Mouse (Mus musculus) forebrain, embryonic 12.5 days (tissue): ENCODE data around the gene Nbl1. TPM values are rescaled to one million over a fixed set of nuclear protein-coding genes. Genes with fewer than 3 reads are reported as not detected.
A peak's percentile ranks its signal among the peaks of the same experiment; 100 is the strongest.

Source experiments
- ATAC-seq: fragments of 200-750 bp; cut with Nextera tagmentation; 2 replicates; pipeline ENCODE4 v1.8.0; 2017; ENCODE audit warnings: moderate TSS enrichment; ENCODE audit not compliant: low FRiP score
- H3K27ac ChIP-seq: fragments of 300-500 bp; sonication (generic); 2 replicates; pipeline ENCODE4 v1.5.1; 2016; ENCODE audit warnings: mild to moderate bottlenecking
- H3K27me3 ChIP-seq: fragments of 300-500 bp; sonication (generic); 2 replicates; pipeline ENCODE4 v1.6.1; 2016; ENCODE audit warnings: mild to moderate bottlenecking
- H3K36me3 ChIP-seq: fragments of 300-500 bp; sonication (generic); replicated peaks from 2 replicates; pipeline ENCODE4 v1.6.1; 2016; ENCODE audit warnings: mild to moderate bottlenecking
- H3K4me1 ChIP-seq: fragments of 300-500 bp; sonication (generic); 2 replicates; pipeline ENCODE4 v1.6.1; 2016
- H3K4me2 ChIP-seq: fragments of 300-500 bp; sonication (generic); 2 replicates; pipeline ENCODE4 v1.6.1; 2016; ENCODE audit warnings: mild to moderate bottlenecking, moderate library complexity
- H3K4me3 ChIP-seq: fragments of 300-500 bp; sonication (generic); replicated peaks from 2 replicates; pipeline ENCODE4 v1.5.1; 2016; ENCODE audit warnings: mild to moderate bottlenecking
- H3K9ac ChIP-seq: fragments of 300-500 bp; sonication (generic); 2 replicates; pipeline ENCODE4 v1.6.1; 2016; ENCODE audit warnings: mild to moderate bottlenecking
- H3K9me3 ChIP-seq: fragments of 300-500 bp; sonication (generic); 2 replicates; pipeline ENCODE4 v1.6.1; 2016
- WGBS: fragments of 180-500 bp; shearing (Covaris S2); methylation state at CpG from one replicate; pipeline ENCODE4 v1.1.7; 2016; 5-methylcytosine and 5-hydroxymethylcytosine counted together
- polyA plus RNA-seq: library from polyadenylated mRNA; unstranded; fragments of >200 nt; fragmentation: Nextera tagmentation; extraction: Ambion mirVana; gene quantifications from 2 replicates; pipeline ENCODE4 v1.2.1, GENCODE M21; 2016

Nbl1 gene
- 22.5 and 26.7 TPM in 2 replicates for polyA plus RNA-seq

DNA sequence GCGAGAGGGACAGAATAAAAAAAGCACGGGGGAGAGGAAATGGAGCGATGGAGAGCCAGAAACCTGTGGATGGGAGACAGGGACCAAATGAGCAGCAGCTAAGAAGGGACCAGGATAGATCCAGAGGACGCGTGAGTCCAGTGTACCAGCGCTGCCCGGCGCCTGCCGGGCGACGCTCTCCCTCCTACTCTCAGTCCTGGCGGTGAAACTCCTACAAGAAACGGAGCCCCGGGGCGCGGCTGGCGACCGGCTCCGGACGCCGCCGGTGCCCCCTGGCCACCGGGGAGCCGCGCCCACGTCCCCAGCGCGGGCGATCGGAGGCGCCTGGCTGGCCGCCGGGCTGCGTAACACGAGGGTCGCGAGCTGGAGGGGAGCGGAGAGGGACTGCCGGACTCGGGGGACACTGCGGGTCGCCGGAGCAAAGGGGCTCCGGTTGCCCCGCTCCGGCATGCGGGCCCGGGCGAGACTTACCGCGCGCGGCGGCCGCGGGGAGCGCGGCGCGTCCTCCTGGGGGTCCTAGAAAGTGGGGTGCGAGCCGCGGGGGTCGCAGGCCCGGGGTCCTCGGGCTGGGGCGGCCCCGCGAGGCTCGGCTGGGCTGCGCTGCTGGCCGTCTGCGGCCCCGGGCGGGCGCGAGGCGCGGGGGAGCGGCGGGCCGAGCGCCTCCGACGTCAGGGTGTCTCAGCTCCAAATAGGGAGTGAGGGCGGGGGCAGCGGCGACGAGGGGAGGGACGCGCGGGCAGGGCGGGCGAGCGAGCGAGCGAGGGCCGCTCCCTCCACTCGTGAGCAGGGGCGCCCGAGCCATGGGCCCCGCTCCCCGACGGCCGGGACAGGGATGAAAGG, at the start of gene Nbl1:
TSS of gene Nbl1 (minus strand) at position 638 of the 840 bp plus-strand sequence.
- H3K9me3 ChIP-seq = no peaks in the 10 kb centered on the region
- peak within 1 kb of the TSS; percentile 55 for H3K4me3 ChIP-seq
- no peaks in the 10 kb centered on the region for H3K36me3 ChIP-seq
- peak within 1 kb of the TSS; percentile 89 for H3K4me2 ChIP-seq
- ATAC-seq = no peak
- peak within 1 kb of the TSS; percentile 55 for H3K9ac ChIP-seq
- H3K4me1 ChIP-seq = peaks cover 28% of the 10 kb centered on the region
- H3K27ac ChIP-seq = 0 out of 2 replicates have a peak within 1 kb of the TSS, but pooled peaks have one; percentile 27
- under 1% methylated on average over 73 of the region's 105 CpGs for WGBS
- peaks cover 78% of the 10 kb centered on the region for H3K27me3 ChIP-seq

- ATAC-seq = no peak
Observed at GRCm38 (mm10) chr4:139141785-139142184, 49.0 kb upstream of the Nbl1 start.

DNA sequence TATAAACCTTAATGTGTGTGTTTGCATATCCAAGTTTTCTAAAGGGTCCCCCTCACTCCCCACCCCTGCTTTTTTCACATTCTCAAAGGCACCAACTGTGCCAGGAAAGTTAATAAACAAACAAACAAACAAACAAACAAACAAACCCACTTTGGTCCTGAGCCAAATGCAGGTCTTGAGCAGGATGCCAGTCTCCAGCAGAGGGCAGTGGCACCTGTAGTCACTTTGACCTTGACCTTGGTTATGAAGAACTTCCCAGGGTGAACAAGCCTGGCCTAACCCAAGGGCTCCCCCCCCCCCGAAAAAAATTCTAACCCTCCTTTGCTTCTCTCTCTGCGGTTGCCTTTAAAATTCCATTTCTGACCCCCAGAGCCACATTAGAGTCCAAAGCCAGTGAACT, 47.5 kb upstream of the Nbl1 start:
- H3K27me3 ChIP-seq = no peaks in the 10 kb centered on the region
- ATAC-seq = no peak
- no peak overlapping the region for H3K9ac ChIP-seq
- 77% methylated on average over 2 of the region's 2 CpGs for WGBS
- H3K4me2 ChIP-seq = no peak overlapping the region
- no peak overlapping the region for H3K4me3 ChIP-seq
- no peaks in the 10 kb centered on the region for H3K9me3 ChIP-seq
- H3K36me3 ChIP-seq = no peaks in the 10 kb centered on the region
- no peaks in the 10 kb centered on the region for H3K4me1 ChIP-seq
- no peak overlapping the region for H3K27ac ChIP-seq

More at GRCm38 (mm10) chr4:139141785-139142184, 49.0 kb upstream of the Nbl1 start:
- no peaks in the 10 kb centered on the region for H3K9me3 ChIP-seq
- no peak overlapping the region for H3K4me2 ChIP-seq
- H3K27ac ChIP-seq = no peak overlapping the region
- H3K4me3 ChIP-seq = no peak overlapping the region
- H3K9ac ChIP-seq = no peak overlapping the region
- H3K27me3 ChIP-seq = no peaks in the 10 kb centered on the region
- no peaks in the 10 kb centered on the region for H3K4me1 ChIP-seq
- WGBS = 73% methylated on average over 6 of the region's 6 CpGs
- H3K36me3 ChIP-seq = no peaks in the 10 kb centered on the region

- WGBS = 81% methylated on average over 2 of the region's 2 CpGs
- Histone ChIP-seq H3K9me3 (no peaks in the 10 kb centered on the region), H3K4me3 (no peak overlapping the region)
Observed at GRCm38 (mm10) chr4:139136011-139136410, 43.2 kb upstream of the Nbl1 start.

GRCm38 (mm10) chr4:139133109-139133508, 40.3 kb upstream of the Nbl1 start:
- Histone ChIP-seq H3K27ac (no peak overlapping the region), H3K36me3 (no peaks in the 10 kb centered on the region), H3K9ac (no peak overlapping the region), H3K9me3 (no peaks in the 10 kb centered on the region), H3K4me2 (no peak overlapping the region), H3K4me1 (peaks cover 24% of the 10 kb centered on the region), H3K4me3 (no peak overlapping the region), H3K27me3 (no peaks in the 10 kb centered on the region)
- no peak for ATAC-seq
- 83% methylated on average over 5 of the region's 5 CpGs for WGBS

More at GRCm38 (mm10) chr4:139136011-139136410, 43.2 kb upstream of the Nbl1 start:
- no peak overlapping the region for H3K4me2 ChIP-seq
- no peak for ATAC-seq
- no peak overlapping the region for H3K9ac ChIP-seq
- no peaks in the 10 kb centered on the region for H3K36me3 ChIP-seq
- H3K27me3 ChIP-seq = no peaks in the 10 kb centered on the region
- H3K27ac ChIP-seq = no peak overlapping the region
- H3K4me1 ChIP-seq = peaks cover 5% of the 10 kb centered on the region

DNA sequence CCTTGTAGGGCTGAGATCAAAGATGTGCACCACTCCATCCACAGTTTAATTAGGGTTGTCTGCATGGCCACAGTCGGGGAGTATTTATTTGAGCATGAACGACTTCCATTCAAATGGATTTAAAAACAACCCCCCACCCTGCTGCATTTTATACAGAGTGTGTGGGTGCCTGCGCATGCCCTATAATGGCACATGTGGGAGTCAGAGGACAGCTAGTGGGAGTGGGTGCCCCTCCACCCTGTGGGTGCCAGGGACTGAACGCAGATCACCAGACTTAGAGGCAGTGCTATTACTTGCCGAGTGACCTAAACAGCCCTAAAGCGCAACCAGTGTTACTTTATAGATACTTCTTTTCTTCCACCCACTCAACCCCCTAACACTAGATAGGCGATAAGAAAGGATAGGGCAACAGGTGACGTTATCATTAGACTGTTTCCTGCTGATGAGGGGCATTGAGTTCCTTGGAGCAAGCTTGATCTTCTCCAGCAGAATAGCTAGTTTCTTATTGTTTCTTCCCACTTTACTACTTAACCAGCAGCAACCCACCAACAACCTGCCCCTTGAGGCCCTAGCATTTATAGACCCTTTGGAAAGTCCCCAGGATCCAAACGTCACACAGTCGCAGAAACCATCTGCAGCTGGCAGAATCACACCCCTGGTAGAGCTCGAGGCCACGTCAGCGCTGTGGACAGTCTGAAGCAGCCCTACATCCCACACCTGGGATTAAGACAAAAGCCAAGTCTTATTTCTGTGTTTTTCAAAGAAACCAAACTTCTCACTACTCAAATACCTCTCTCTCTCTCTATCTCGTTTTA, 39.3 kb upstream of the Nbl1 start:
- no peak overlapping the region for H3K27ac ChIP-seq
- H3K4me1 ChIP-seq = peaks cover 25% of the 10 kb centered on the region
- no peaks in the 10 kb centered on the region for H3K36me3 ChIP-seq
- no peak overlapping the region for H3K9ac ChIP-seq
- ATAC-seq = no peak
- WGBS = 84% methylated on average over 14 of the region's 14 CpGs
- no peak overlapping the region for H3K4me3 ChIP-seq
- peak overlapping the region; percentile 95 for H3K4me2 ChIP-seq
- no peaks in the 10 kb centered on the region for H3K9me3 ChIP-seq
- H3K27me3 ChIP-seq = no peaks in the 10 kb centered on the region

DNA sequence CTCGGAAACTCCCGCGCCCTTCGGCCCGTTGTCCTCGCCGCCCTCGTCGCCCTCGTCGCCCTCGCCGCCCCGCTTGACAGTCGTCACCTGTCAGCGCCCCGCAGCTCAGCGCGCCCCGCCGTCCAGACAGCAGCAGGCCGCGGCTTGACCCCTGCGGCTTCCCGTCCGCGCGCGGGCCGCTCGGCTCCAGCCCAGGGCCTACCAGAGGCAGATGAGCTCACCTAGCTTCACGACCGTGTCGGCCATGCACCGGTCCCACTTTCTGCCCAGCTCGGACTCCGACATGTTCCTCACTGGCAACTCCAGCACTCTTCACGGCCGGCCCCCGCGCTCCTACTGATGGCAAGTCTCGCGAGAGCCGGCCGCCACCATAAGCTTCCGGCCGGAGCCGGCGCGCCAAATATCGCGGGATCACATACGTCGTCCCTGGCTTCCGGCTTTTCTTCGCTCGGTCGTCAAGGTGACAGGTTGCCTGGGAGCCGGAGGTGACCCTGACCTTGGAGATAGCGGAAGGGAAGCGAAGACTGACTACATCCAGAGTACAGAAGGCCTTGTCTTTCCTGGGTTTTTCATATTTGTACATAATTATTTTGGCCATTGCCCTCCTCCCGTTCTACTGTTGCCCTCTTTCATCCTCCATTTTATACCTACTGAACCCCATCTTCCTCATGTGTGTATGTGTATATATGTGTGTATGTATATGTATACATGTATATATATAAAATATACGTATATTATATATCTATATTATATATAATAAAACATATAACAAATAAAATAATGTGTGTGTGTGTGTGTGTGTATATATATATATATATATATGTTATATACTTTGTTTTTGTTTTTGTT, 38.1 kb upstream of the Nbl1 start, which contains the start of gene Minos1:
TSS of gene Minos1 (minus strand) at position 413 of the 849 bp plus-strand sequence.
- Histone ChIP-seq H3K9me3 (no peaks in the 10 kb centered on the region), H3K4me1 (peaks cover 25% of the 10 kb centered on the region), H3K4me2 (peak within 1 kb of the TSS; percentile 95), H3K27me3 (no peaks in the 10 kb centered on the region), H3K27ac (peak within 1 kb of the TSS; percentile 89), H3K9ac (peak within 1 kb of the TSS; percentile 87), H3K36me3 (peaks cover 6% of the 10 kb centered on the region; the same call in 1 of the 2 replicates), H3K4me3 (peak within 1 kb of the TSS; percentile 98)
- WGBS = under 1% methylated on average over 63 of the region's 63 CpGs
- peak; percentile 98 for ATAC-seq

DNA sequence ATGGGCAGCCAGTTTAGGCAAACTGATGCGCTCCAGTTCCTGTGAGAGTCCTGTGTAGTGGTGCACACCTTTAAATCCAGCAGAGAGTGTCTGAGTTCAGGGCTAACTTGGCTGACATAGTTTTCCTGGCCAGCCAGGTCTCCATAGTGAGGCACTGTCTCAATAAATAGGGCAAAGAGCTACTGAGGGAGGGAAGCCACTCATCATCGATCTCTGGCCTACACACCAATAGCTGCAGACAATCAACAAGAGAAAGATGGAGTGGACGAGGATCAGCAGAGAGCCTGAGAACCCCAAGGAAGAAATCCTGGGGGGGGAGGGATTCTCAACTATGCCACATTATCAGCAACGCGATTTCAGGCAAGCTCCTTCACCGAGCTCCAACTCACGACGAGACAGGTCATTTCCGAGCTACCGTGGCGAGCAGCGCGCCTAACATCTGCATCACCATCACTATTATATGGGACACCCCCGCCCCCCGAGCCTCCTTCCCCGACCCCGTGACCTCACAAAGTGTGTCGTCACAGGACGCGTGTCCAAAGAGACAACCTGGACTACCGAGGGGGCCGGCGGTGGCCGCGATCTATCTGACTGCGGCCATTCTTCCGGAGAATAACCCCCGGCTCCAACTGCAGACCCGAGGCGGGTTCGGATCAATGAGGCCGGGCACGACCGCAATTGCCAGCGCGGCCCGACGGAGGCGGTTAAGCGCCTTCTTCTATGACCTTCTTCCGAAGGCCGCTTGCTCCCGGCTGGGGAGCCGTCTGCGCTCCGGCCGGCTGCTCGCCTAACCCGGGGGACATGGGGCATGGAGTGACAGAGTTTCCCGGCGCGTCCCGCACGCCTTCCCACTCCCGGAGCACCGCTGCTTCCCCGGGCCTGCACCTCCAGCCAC, 37.3 kb upstream of the Nbl1 start:
- WGBS = 2% methylated on average over 56 of the region's 57 CpGs
- Histone ChIP-seq H3K27me3 (no peaks in the 10 kb centered on the region), H3K9me3 (no peaks in the 10 kb centered on the region), H3K36me3 (peaks cover 6% of the 10 kb centered on the region; the same call in 1 of the 2 replicates), H3K4me3 (peak overlapping the region; percentile 98), H3K4me2 (peak overlapping the region; percentile 95), H3K4me1 (peaks cover 25% of the 10 kb centered on the region), H3K27ac (peak overlapping the region; percentile 89), H3K9ac (peak overlapping the region; percentile 87)
- peak; percentile 53; the same call in 1 of the 2 replicates for ATAC-seq

- 97% methylated on average over 3 of the region's 3 CpGs for WGBS
- no peak overlapping the region for H3K9ac ChIP-seq
- H3K27me3 ChIP-seq = no peaks in the 10 kb centered on the region
- peaks cover 20% of the 10 kb centered on the region for H3K4me1 ChIP-seq
- no peak overlapping the region for H3K27ac ChIP-seq
- peaks cover 6% of the 10 kb centered on the region; the same call in 1 of the 2 replicates for H3K36me3 ChIP-seq
- no peak overlapping the region for H3K4me3 ChIP-seq
- no peak for ATAC-seq
- H3K4me2 ChIP-seq = no peak overlapping the region
- H3K9me3 ChIP-seq = no peaks in the 10 kb centered on the region
Observed at GRCm38 (mm10) chr4:139126475-139126874, 33.7 kb upstream of the Nbl1 start.

- WGBS = 94% methylated on average over 6 of the region's 6 CpGs
- H3K4me1 ChIP-seq = peaks cover 17% of the 10 kb centered on the region
- H3K27ac ChIP-seq = no peak overlapping the region
- no peaks in the 10 kb centered on the region for H3K27me3 ChIP-seq
- no peak overlapping the region for H3K9ac ChIP-seq
- H3K4me2 ChIP-seq = no peak overlapping the region
- H3K36me3 ChIP-seq = peaks cover 6% of the 10 kb centered on the region; the same call in 1 of the 2 replicates
- H3K9me3 ChIP-seq = no peaks in the 10 kb centered on the region
- no peak overlapping the region for H3K4me3 ChIP-seq
- no peak for ATAC-seq
Observed at GRCm38 (mm10) chr4:139124940-139125339, 32.1 kb upstream of the Nbl1 start.

GRCm38 (mm10) chr4:139122557-139122956, 29.8 kb upstream of the Nbl1 start:
- Histone ChIP-seq H3K36me3 (peaks cover 6% of the 10 kb centered on the region; the same call in 1 of the 2 replicates), H3K4me2 (no peak overlapping the region), H3K9ac (no peak overlapping the region), H3K27ac (no peak overlapping the region), H3K27me3 (no peaks in the 10 kb centered on the region), H3K4me3 (no peak overlapping the region), H3K4me1 (no peaks in the 10 kb centered on the region; the same call in 1 of the 2 replicates), H3K9me3 (no peaks in the 10 kb centered on the region)
- WGBS = 94% methylated on average over 4 of the region's 4 CpGs
- ATAC-seq = no peak
